Mouse (Mus musculus): ENCODE measurements around the gene Thap3.

DNA sequence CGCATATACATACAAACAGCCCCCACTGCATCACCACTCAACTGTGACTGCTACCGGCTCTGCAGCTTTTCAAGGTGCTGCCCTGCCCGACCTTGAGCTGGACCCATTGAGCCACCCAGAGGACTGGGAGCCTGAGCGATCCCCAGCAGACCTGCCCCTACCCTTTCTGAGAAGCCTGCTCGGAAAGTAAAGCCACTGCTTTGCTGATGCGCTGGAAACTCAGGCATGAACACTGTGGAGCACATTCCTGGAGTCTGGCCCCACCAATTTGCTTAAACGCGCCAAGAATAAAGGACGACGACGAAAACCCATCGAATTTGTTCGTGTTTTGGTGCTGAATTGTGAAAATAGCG is 19.3 kb upstream of the Thap3 start:
- TF ChIP-seq CTCF (IDR thresholded peaks at IDR 0.05; ENCODE audit: low read depth, low read length) = no peak
- TF ChIP-seq POLR2A (IDR thresholded peaks at IDR 0.05; ENCODE audit: borderline replicate concordance, low read depth, low read length) = no peak

Measured in bone marrow macrophage, adult 2 months (primary cell).